Mouse (Mus musculus) liver, embryonic 14.5 days (tissue): ENCODE measurements around the gene Atp5f1.

Experiments used
- CTCF ChIP-seq: IDR thresholded peaks from 2 replicates; pipeline ENCODE4 v1.5.1; 2016; ENCODE audit warnings: antibody characterized with exemption, low read depth, control low read depth
- EP300 ChIP-seq: IDR thresholded peaks from 2 replicates; pipeline ENCODE4 v1.6.1; 2016; ENCODE audit warnings: antibody characterized with exemption, low read depth

DNA sequence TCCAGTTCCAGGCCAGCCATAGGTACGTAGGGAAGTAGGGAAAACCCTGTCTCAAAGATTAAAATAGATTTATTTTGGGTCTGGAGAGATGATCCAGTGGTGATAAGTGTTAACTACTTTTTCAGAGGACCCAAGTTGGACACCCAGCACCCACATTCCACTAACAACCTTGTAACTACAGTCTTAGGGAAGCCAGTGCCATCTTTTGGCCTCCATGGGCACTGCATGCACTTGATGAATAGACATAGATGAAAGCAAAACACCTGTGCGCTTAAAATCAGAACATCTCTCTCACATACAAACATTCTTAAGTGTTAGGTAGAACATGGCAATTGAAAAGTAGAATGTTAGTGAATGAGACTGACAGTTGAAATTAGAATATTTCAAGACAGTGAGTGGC, 801 bp upstream of the Atp5f1 start:
- TF ChIP-seq CTCF = peak; percentile 48
- TF ChIP-seq EP300 = no peak
